Mouse (Mus musculus) bone marrow, adult 2 months (tissue): Measurements from ENCODE around the gene Mthfd2. TPM values are rescaled to one million over a fixed set of nuclear protein-coding genes. Genes with fewer than 3 reads are reported as not detected.

Experiments
- H3K27ac ChIP-seq: fragments of 200-500 bp; 2 replicates; pipeline ENCODE4 v1.5.1; 2012; ENCODE audit warnings: low read depth, mild to moderate bottlenecking, control low read depth, inconsistent platforms, low read length; ENCODE audit not compliant: control insufficient read depth, poor library complexity, insufficient read depth
- H3K4me1 ChIP-seq: fragments of 200-500 bp; 2 replicates; pipeline ENCODE4 v1.6.1; 2011; ENCODE audit warnings: low read length; ENCODE audit not compliant: control insufficient read depth, insufficient read depth
- H3K4me3 ChIP-seq: fragments of 200-500 bp; replicated peaks from 2 replicates; pipeline ENCODE3; 2011; ENCODE audit warnings: mild to moderate bottlenecking, low read depth, low read length, control low read depth; ENCODE audit not compliant: control insufficient read depth
- CTCF ChIP-seq: fragments of 200-500 bp; IDR thresholded peaks from 2 replicates; pipeline ENCODE4 v1.5.1; 2011; ENCODE audit warnings: low read length, control low read depth; ENCODE audit not compliant: control insufficient read depth, insufficient read depth
- POLR2A ChIP-seq: fragments of 200-500 bp; IDR thresholded peaks from 2 replicates; pipeline ENCODE4 v1.6.1; 2011; ENCODE audit warnings: low read depth, mild to moderate bottlenecking, control low read depth, low read length, borderline replicate concordance; ENCODE audit not compliant: control insufficient read depth
- WGBS: fragments of 180-500 bp; shearing (Covaris S2); methylation state at CpG from one replicate; pipeline ENCODE4 v1.1.7; 2018; 5-methylcytosine and 5-hydroxymethylcytosine counted together
- polyA plus RNA-seq: library from polyadenylated mRNA; stranded (reverse); fragments of >200 nt; gene quantifications from 2 replicates; pipeline ENCODE4 v1.2.4, GENCODE M21; 2011; ENCODE audit warnings: low replicate concordance; ENCODE audit not compliant: missing spikeins, insufficient read depth, insufficient read length

Mthfd2 gene
- polyA plus RNA-seq, 1 experiment = 30.0 TPM

DNA sequence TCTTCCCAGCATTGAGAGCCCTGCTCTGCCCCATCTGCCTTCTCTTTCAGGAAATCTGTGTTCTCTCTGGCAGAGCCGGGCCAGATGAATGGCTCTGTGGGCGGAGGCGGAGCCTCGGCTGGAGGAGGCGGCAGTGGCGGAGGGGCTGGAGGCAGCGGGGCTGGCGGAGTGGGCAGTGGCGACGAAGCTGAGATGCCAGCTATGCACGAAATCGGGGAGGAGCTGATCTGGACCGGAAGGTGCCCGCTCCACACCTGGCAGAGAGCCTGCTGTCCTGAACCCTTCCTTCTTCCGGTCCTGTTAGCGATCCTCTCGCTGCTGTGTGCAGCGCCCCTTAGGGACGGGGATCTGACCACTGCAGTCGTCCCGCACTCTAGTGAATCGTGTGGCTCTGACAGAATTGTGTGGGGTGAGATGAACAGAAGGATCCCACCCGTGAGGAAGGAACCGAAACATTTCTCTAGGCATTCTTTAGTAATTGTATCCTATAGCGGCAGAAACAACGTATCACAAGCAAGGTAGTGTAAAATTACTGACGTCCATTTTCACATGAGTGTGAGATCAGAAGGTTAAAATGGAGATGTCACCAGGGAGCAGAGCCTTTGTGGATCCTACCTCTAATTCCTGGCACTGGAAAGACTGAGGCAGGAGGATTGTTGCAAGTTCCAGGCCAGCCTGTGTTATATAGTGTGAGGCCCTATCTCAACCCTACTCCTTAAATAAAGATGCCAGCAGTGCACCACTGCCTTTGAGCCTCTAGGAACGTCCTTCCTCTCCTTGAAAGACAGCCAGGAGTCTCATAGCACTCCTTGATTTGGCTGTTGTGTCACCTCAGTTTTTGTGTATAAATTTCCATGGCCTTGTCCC lies 57.3 kb downstream of the Mthfd2 start:
- 2% methylated on average over 28 of the region's 28 CpGs for WGBS
- peak; percentile 44; the same call in 1 of the 2 replicates for TF ChIP-seq CTCF
- TF ChIP-seq POLR2A = no peak; the same call in 1 of the 2 replicates
- Histone ChIP-seq H3K4me3 (peak overlapping the region; percentile 60), H3K27ac (no peak overlapping the region), H3K4me1 (no peaks in the 10 kb centered on the region)

- H3K27ac ChIP-seq = no peak overlapping the region
- no peaks in the 10 kb centered on the region for H3K4me1 ChIP-seq
- TF ChIP-seq POLR2A = no peak
- TF ChIP-seq CTCF = no peak
- H3K4me3 ChIP-seq = no peak overlapping the region
- 70% methylated on average over 4 of the region's 4 CpGs for WGBS
Observed at GRCm38 (mm10) chr6:83267616-83268015, 58.1 kb downstream of the Mthfd2 start.

DNA sequence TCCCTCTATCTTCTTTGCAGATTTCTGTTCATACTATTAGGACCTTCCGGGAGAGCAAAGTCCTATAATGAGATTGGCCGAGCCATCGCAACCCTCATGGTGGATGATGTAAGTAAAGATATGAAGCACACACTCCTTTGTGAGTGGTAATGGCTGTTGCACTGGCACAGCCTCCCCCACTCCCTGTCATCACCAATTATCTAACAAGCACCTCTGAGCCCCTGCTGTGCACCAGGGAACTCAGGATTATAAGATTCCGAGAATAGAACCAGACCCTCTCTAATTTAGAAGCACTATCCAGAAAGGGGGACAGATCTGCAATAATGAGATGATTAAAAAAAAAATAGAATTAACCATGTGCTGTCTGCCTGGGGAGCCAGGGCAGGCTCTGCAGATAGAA lies 60.1 kb downstream of the Mthfd2 start:
- TF ChIP-seq CTCF (no peak), POLR2A (no peak)
- no peak overlapping the region for H3K27ac ChIP-seq
- no peak overlapping the region for H3K4me3 ChIP-seq
- WGBS = 90% methylated on average over 4 of the region's 4 CpGs
- H3K4me1 ChIP-seq = no peaks in the 10 kb centered on the region

- Histone ChIP-seq H3K4me3 (no peak overlapping the region), H3K4me1 (no peaks in the 10 kb centered on the region), H3K27ac (no peak overlapping the region)
- no peak for TF ChIP-seq POLR2A
- no peak for TF ChIP-seq CTCF
Observed at GRCm38 (mm10) chr6:83265253-83265652, 60.5 kb downstream of the Mthfd2 start.

- WGBS = 85% methylated on average over 1 of the region's 1 CpGs
- Histone ChIP-seq H3K27ac (no peak overlapping the region), H3K4me1 (no peaks in the 10 kb centered on the region), H3K4me3 (no peak overlapping the region)
- TF ChIP-seq POLR2A (no peak), CTCF (peak; percentile 20; the same call in 1 of the 2 replicates)
Observed at GRCm38 (mm10) chr6:83264516-83264915, 61.2 kb downstream of the Mthfd2 start.

Other genes with a start within 250 kb of the Mthfd2 start
- gene Pcgf1, start 248.0 kb downstream of the Mthfd2 start, polyA plus RNA-seq = 32.0 and 40.8 TPM in 2 replicates
- not detected in 2 replicates for gene Lbx2, start 239.5 kb downstream of the Mthfd2 start, polyA plus RNA-seq
- 1.1 and 2.5 TPM in 2 replicates for gene Ccdc142, start 224.3 kb downstream of the Mthfd2 start, polyA plus RNA-seq
- 4.2 and 7.7 TPM in 2 replicates for gene Gm42688, start 224.3 kb downstream of the Mthfd2 start, polyA plus RNA-seq
- gene Mrpl53, start 216.9 kb downstream of the Mthfd2 start, polyA plus RNA-seq = 20.2 and 49.7 TPM in 2 replicates
- 20.6 and 29.6 TPM in 2 replicates for gene Mogs, start 210.4 kb downstream of the Mthfd2 start, polyA plus RNA-seq
- 30.0 and 41.2 TPM in 2 replicates for gene Wbp1, start 204.3 kb downstream of the Mthfd2 start, polyA plus RNA-seq
- gene Ino80b, start 200.5 kb downstream of the Mthfd2 start, polyA plus RNA-seq = 6.6 and 16.6 TPM in 2 replicates
- gene Rtkn, start 190.4 kb downstream of the Mthfd2 start, polyA plus RNA-seq = 1.3 and 1.6 TPM in 2 replicates
- gene Wdr54, start 169.5 kb downstream of the Mthfd2 start, polyA plus RNA-seq = not detected in 2 replicates
- not detected in 2 replicates for gene 1700003E16Rik, start 169.5 kb downstream of the Mthfd2 start, polyA plus RNA-seq
- gene Dctn1, start 160.0 kb downstream of the Mthfd2 start, polyA plus RNA-seq = 31.5 and 76.8 TPM in 2 replicates
- 1.1 TPM in 1 of 2 replicates, not detected in the other for gene Slc4a5, start 106.1 kb downstream of the Mthfd2 start, polyA plus RNA-seq
- gene Mob1a, start 108 bp upstream of the Mthfd2 start, polyA plus RNA-seq = 24.6 and 31.2 TPM in 2 replicates
- 128 and 170 TPM in 2 replicates for gene Bola3, start 23.2 kb upstream of the Mthfd2 start, polyA plus RNA-seq
- 23.1 and 35.7 TPM in 2 replicates for gene Tet3, start 133.2 kb upstream of the Mthfd2 start, polyA plus RNA-seq
- 24.0 and 38.4 TPM in 2 replicates for gene Dguok, start 181.1 kb upstream of the Mthfd2 start, polyA plus RNA-seq
- gene Actg2, start 210.4 kb upstream of the Mthfd2 start, polyA plus RNA-seq = 3.2 TPM in 1 of 2 replicates, not detected in the other
- gene Stambp, start 246.8 kb upstream of the Mthfd2 start, polyA plus RNA-seq = 5.0 and 14.6 TPM in 2 replicates